Mouse (Mus musculus) MEL (cell line): Measurements from ENCODE around the gene Ccnyl1. TPM values are rescaled to one million over a fixed set of nuclear protein-coding genes. Genes with fewer than 3 reads are reported as not detected.
A peak's percentile ranks its signal among the peaks of the same experiment; 100 is the strongest.

Experiments used
- DNase-seq: peaks from one replicate; pipeline ENCODE4 v3.0.0; 2011; ENCODE audit warnings: low read depth, low spot score
- H3K27ac ChIP-seq: 2 replicates; pipeline ENCODE4 v1.5.1; 2012; ENCODE audit warnings: low read depth, mild to moderate bottlenecking, control low read depth, low read length, moderate library complexity; ENCODE audit not compliant: control insufficient read depth
- H3K27me3 ChIP-seq, 2 experiments: fragments of 150-350 bp in 1 of 2; sonication (generic) in 1 of 2; 2 replicates each; pipeline ENCODE4 v1.6.1; 2012; ENCODE audit warnings: low read length in 2 of 2, mild to moderate bottlenecking in 2 of 2, improper control_type of control experiment in 1 of 2, moderate library complexity in 1 of 2; ENCODE audit not compliant: insufficient read depth in 2 of 2, control insufficient read depth in 1 of 2
- H3K36me3 ChIP-seq, 2 experiments: 2 replicates each; pipeline ENCODE4 v1.6.1; 2012 to 2014; ENCODE audit warnings: low read length in 2 of 2, improper control_type of control experiment in 1 of 2, inconsistent platforms in 1 of 2, mild to moderate bottlenecking in 1 of 2; ENCODE audit not compliant: insufficient read depth in 2 of 2, control insufficient read depth in 1 of 2
- H3K4me1 ChIP-seq, 2 experiments: fragments of 150-350 bp in 1 of 2; sonication (generic) in 1 of 2; 2 replicates each; pipeline ENCODE4 v1.6.1; 2012; ENCODE audit warnings: low read length in 2 of 2, improper control_type of control experiment in 1 of 2, mild to moderate bottlenecking in 1 of 2; ENCODE audit not compliant: insufficient read depth in 2 of 2, control insufficient read depth in 1 of 2
- H3K4me3 ChIP-seq, 2 experiments: fragments of 150-350 bp in 1 of 2; sonication (generic) in 1 of 2; 2 replicates each; pipeline ENCODE4 v1.5.1; 2012; ENCODE audit warnings: low read depth in 2 of 2, low read length in 2 of 2, mild to moderate bottlenecking in 2 of 2, moderate library complexity in 2 of 2, control low read depth in 1 of 2, improper control_type of control experiment in 1 of 2; ENCODE audit not compliant: control insufficient read depth in 1 of 2, insufficient read depth in 1 of 2
- H3K79me2 ChIP-seq: 2 replicates; pipeline ENCODE4 v1.6.1; 2012; ENCODE audit warnings: mild to moderate bottlenecking, low read length, moderate library complexity; ENCODE audit not compliant: control insufficient read depth, poor library complexity, insufficient read depth
- H3K9ac ChIP-seq: 2 replicates; pipeline ENCODE4 v1.6.1; 2012; ENCODE audit warnings: low read depth, mild to moderate bottlenecking, control low read depth, low read length, moderate library complexity; ENCODE audit not compliant: control insufficient read depth, poor library complexity, severe bottlenecking
- H3K9me3 ChIP-seq: fragments of 150-350 bp; sonication (generic); replicated peaks from 2 replicates; pipeline ENCODE4 v1.6.1; 2012; ENCODE audit warnings: mild to moderate bottlenecking, low read length, improper control_type of control experiment, moderate library complexity; ENCODE audit not compliant: insufficient read depth
- CHD1 ChIP-seq: IDR thresholded peaks from 2 replicates; pipeline ENCODE4 v1.6.1; 2012; ENCODE audit warnings: low read depth, mild to moderate bottlenecking, inconsistent platforms, low read length, improper control_type of control experiment
- CHD2 ChIP-seq: IDR thresholded peaks from 2 replicates; pipeline ENCODE4 v1.6.1; 2011; ENCODE audit warnings: low read length, improper control_type of control experiment
- E2F4 ChIP-seq: IDR thresholded peaks from 2 replicates; pipeline ENCODE4 v1.6.1; 2011; ENCODE audit warnings: low read depth, low read length, improper control_type of control experiment, borderline replicate concordance
- ELF1 ChIP-seq: IDR thresholded peaks from 2 replicates; pipeline ENCODE4 v1.6.1; 2014; ENCODE audit warnings: low read depth, mild to moderate bottlenecking, inconsistent platforms, low read length, improper control_type of control experiment, moderate library complexity
- EP300 ChIP-seq, 2 experiments: IDR thresholded peaks; 2 replicates each; pipeline ENCODE4 v1.6.1; 2011; ENCODE audit warnings: improper control_type of control experiment in 2 of 2, low read length in 2 of 2, low read depth in 1 of 2, mild to moderate bottlenecking in 1 of 2
- GATA1 ChIP-seq: IDR thresholded peaks from 2 replicates; pipeline ENCODE4 v1.6.1; 2011; ENCODE audit warnings: low read depth, low read length, improper control_type of control experiment
- HCFC1 ChIP-seq: IDR thresholded peaks from 2 replicates; pipeline ENCODE4 v1.6.1; 2012; ENCODE audit warnings: low read depth, mild to moderate bottlenecking, inconsistent platforms, low read length, improper control_type of control experiment, moderate library complexity
- KAT2A ChIP-seq: conservative IDR thresholded peaks from 2 replicates; pipeline ENCODE4 v1.6.1; 2012; ENCODE audit warnings: low read depth, low read length, improper control_type of control experiment, inconsistent platforms
- MAFK ChIP-seq: IDR thresholded peaks from 2 replicates; pipeline ENCODE4 v1.6.1; 2011; ENCODE audit warnings: low read depth, mild to moderate bottlenecking, low read length, improper control_type of control experiment, borderline replicate concordance
- MAX ChIP-seq: IDR thresholded peaks from 2 replicates; pipeline ENCODE4 v1.6.1; 2011; ENCODE audit warnings: low read length, improper control_type of control experiment
- MAZ ChIP-seq: IDR thresholded peaks from 2 replicates; pipeline ENCODE4 v1.6.1; 2012; ENCODE audit warnings: low read depth, mild to moderate bottlenecking, inconsistent platforms, low read length, improper control_type of control experiment
- MXI1 ChIP-seq: IDR thresholded peaks from 2 replicates; pipeline ENCODE4 v1.6.1; 2011; ENCODE audit warnings: mild to moderate bottlenecking, low read depth, low read length, improper control_type of control experiment
- MYB ChIP-seq: IDR thresholded peaks from 2 replicates; pipeline ENCODE4 v1.6.1; 2011; ENCODE audit warnings: mild to moderate bottlenecking, low read depth, low read length, improper control_type of control experiment
- NELFE ChIP-seq: IDR thresholded peaks from 2 replicates; pipeline ENCODE4 v1.6.1; 2011; ENCODE audit warnings: low read depth, low read length, improper control_type of control experiment
- NRF1 ChIP-seq: IDR thresholded peaks from 2 replicates; pipeline ENCODE4 v1.6.1; 2014; ENCODE audit warnings: low read depth, mild to moderate bottlenecking, inconsistent platforms, low read length, improper control_type of control experiment, moderate library complexity; ENCODE audit not compliant: poor library complexity, insufficient read depth, severe bottlenecking
- POLR2A ChIP-seq, 2 experiments: IDR thresholded peaks; 2 replicates each; pipeline ENCODE4 v1.6.1; 2011 to 2012; ENCODE audit warnings: low read length in 2 of 2, mild to moderate bottlenecking in 2 of 2, control low read depth in 1 of 2, improper control_type of control experiment in 1 of 2, low read depth in 1 of 2, moderate library complexity in 1 of 2; ENCODE audit not compliant: control insufficient read depth in 1 of 2, insufficient read depth in 1 of 2, poor library complexity in 1 of 2
- POLR2AphosphoS5 ChIP-seq: IDR thresholded peaks from 2 replicates; pipeline ENCODE4 v1.6.1; 2012; ENCODE audit warnings: low read depth, borderline replicate concordance, mild to moderate bottlenecking, inconsistent platforms, low read length, moderate library complexity, mixed read lengths
- RAD21 ChIP-seq: IDR thresholded peaks from 2 replicates; pipeline ENCODE4 v1.6.1; 2011; ENCODE audit warnings: mild to moderate bottlenecking, low read depth, low read length, improper control_type of control experiment
- SIN3A ChIP-seq: IDR thresholded peaks from 2 replicates; pipeline ENCODE4 v1.6.1; 2012; ENCODE audit warnings: low read length, improper control_type of control experiment, inconsistent platforms
- SMC3 ChIP-seq: IDR thresholded peaks from 2 replicates; pipeline ENCODE4 v1.6.1; 2011; ENCODE audit warnings: low read depth, low read length, improper control_type of control experiment
- TAL1 ChIP-seq: IDR thresholded peaks from 2 replicates; pipeline ENCODE4 v1.6.1; 2012; ENCODE audit warnings: mild to moderate bottlenecking, inconsistent platforms, low read length, moderate library complexity, mixed read lengths
- TBP ChIP-seq: IDR thresholded peaks from 2 replicates; pipeline ENCODE4 v1.8.0; 2011; ENCODE audit warnings: low read depth, low read length, improper control_type of control experiment
- UBTF ChIP-seq: IDR thresholded peaks from 2 replicates; pipeline ENCODE4 v1.6.1; 2012; ENCODE audit warnings: low read depth, mild to moderate bottlenecking, inconsistent platforms, low read length, improper control_type of control experiment, moderate library complexity, borderline replicate concordance; ENCODE audit not compliant: insufficient read depth
- USF1 ChIP-seq: IDR thresholded peaks from 2 replicates; pipeline ENCODE4 v1.6.1; 2014; ENCODE audit warnings: low read depth, mild to moderate bottlenecking, inconsistent platforms, low read length, improper control_type of control experiment, moderate library complexity
- USF2 ChIP-seq, 2 experiments: IDR thresholded peaks; 2 replicates each; pipeline ENCODE4 v1.6.1; 2011 to 2012; ENCODE audit warnings: improper control_type of control experiment in 2 of 2, low read length in 2 of 2, borderline replicate concordance in 1 of 2, inconsistent platforms in 1 of 2, low read depth in 1 of 2, mild to moderate bottlenecking in 1 of 2; ENCODE audit not compliant: insufficient read depth in 1 of 2
- ZC3H11A ChIP-seq: IDR thresholded peaks from 2 replicates; pipeline ENCODE4 v1.6.1; 2012; ENCODE audit warnings: low read depth, mild to moderate bottlenecking, inconsistent platforms, low read length, improper control_type of control experiment
- polyA plus RNA-seq, 2 experiments: library from polyadenylated mRNA; stranded (reverse) in 1 of 2; unstranded in 1 of 2; fragments of >175 nt in 1 of 2; fragments of >200 nt in 1 of 2; gene quantifications; 2 replicates each; pipeline versions ENCODE4 v1.2.1 to v1.2.4; 2012; ENCODE audit warnings: low replicate concordance in 2 of 2, low read depth in 1 of 2; ENCODE audit not compliant: insufficient read length in 2 of 2, insufficient read depth in 1 of 2, missing spikeins in 1 of 2
- total RNA-seq: library from RNA; depleted of rRNA; stranded (reverse); fragments of 300-350 nt; gene quantifications from 2 replicates; pipeline ENCODE4 v1.2.3, GENCODE M21; 2012

The Ccnyl1 gene
- total and polyA plus RNA-seq, 3 experiments = 3.0 to 18.1 TPM; not detected in 1

DNA sequence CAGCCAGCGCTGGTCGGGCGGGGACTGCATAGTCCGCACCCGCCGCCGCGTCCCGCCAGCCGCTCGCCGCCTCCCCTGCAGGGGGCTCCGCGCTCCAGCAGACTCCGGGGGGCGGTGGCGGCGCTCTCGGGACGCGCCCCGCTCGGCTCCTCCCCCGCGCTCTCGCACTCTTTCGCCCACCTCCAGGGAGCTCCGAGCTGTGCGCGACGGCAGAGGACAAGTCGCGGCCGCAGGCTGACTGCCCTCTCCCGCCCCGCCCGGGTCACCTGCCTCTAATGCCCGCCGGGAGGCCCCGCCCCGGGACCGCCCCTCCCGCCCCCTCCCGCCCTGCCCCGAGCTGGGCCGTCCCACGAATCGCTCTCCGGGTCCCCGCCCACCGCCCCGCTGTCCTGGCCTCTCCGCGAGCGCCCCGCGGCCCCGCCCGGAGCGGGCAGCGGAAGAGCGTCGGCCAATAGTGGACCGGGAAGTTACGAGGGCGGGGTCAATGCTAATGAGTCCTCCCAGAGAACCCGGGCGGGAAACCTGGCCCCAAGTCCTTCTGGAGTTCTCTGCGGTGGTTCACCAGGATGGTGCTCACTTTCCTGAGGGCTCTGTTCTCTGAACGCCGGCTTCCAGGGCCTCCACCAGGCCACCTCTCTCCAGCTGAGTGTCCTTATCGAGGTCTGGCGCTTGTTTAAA is 47.4 kb downstream of the Ccnyl1 start, which contains the start of gene Fzd5 (continued):
- TF ChIP-seq NRF1 (no peak), POLR2A (IDR thresholded peaks at IDR 0.05; ENCODE audit: control insufficient read depth in 1 of 2, insufficient read depth in 1 of 2, low read depth in 1 of 2, low read length in 2 of 2, poor library complexity in 1 of 2) (peak; percentile 56 to 63; a peak in 3 of 4 replicates)

DNA sequence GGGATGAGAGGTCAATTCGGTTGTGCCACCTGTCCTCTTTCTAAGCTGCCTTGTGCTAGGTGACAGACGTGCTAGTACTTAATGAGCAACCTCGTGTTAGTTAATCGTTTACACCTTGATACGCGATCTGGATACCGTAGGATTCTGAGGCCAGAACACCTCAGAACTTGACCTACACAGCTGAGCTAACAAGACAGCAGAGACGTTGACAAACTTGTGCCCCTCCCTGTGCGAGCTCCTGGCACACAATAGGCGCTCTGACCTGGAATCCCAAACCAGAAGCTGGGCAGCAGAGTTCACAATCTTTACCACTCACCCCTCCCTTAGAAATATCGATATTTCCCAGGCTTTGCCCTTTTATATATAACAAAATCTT is 47.9 kb downstream of the Ccnyl1 start:
- peaks cover 5 to 16% of the 10 kb centered on the region in 2 experiments for H3K4me1 ChIP-seq
- peak overlapping the region; percentile 35 for H3K27ac ChIP-seq

DNA sequence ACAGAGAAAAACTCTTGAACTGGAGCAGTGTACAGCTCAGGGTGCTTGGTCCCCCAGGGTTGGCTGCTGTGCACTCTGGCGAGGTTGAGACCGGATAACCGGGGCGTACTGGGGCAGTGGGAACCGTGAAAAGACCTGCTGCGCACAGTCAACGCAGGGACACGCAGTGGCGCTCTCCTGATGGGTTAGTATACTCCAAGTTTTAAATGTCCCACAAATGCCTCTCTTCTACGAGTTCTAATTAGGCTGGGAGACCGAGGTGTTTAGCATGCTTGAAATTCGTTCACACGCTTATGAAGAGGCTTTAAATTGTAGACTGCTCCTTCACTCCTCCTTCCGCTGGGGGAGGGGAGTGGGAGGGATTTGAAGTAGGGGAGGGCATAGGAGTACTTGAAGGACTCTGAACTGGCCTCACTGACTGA is 48.4 kb downstream of the Ccnyl1 start:
- Histone ChIP-seq H3K4me3 (peak overlapping the region; percentile 73 to 77), H3K4me1 (peaks cover 2 to 12% of the 10 kb centered on the region in 2 experiments), H3K36me3 (peaks cover 0 to 6% of the 10 kb centered on the region in 2 experiments; a peak in 2 of 4 replicates), H3K27ac (peak overlapping the region; percentile 30; the same call in 1 of the 2 replicates), H3K27me3 (no peaks in the 10 kb centered on the region), H3K79me2 (no peaks in the 10 kb centered on the region; the same call in 1 of the 2 replicates), H3K9ac (peak overlapping the region; percentile 77), H3K9me3 (no peaks in the 10 kb centered on the region)
- no peak for TF ChIP-seq USF2 (IDR thresholded peaks at IDR 0.05; ENCODE audit: borderline replicate concordance in 1 of 2, insufficient read depth in 1 of 2, low read depth in 1 of 2, low read length in 2 of 2)
- TF ChIP-seq MAX = peak; percentile 50; the same call in 1 of the 2 replicates
- 0 out of 2 replicates have a peak, but pooled peaks have one; percentile 3 for TF ChIP-seq USF1
- TF ChIP-seq ELF1 = peak; percentile 41; the same call in 1 of the 2 replicates
- TF ChIP-seq E2F4 = 0 out of 2 replicates have a peak, but pooled peaks have one; percentile 33
- TF ChIP-seq NELFE = 0 out of 2 replicates have a peak, but pooled peaks have one; percentile 19
- no peak for TF ChIP-seq TAL1
- TF ChIP-seq POLR2A (IDR thresholded peaks at IDR 0.05; ENCODE audit: control insufficient read depth in 1 of 2, insufficient read depth in 1 of 2, low read depth in 1 of 2, low read length in 2 of 2, poor library complexity in 1 of 2) = peak in 1 of 2 experiments; percentile 42; a peak in 1 of 4 replicates
- peak; percentile 82 for TF ChIP-seq SIN3A
- TF ChIP-seq RAD21 = no peak; the same call in 1 of the 2 replicates
- TF ChIP-seq SMC3 = peak; percentile 15; the same call in 1 of the 2 replicates
- TF ChIP-seq TBP = peak; percentile 79
- 0 out of 2 replicates have a peak, but pooled peaks have one; percentile 8 for TF ChIP-seq ZC3H11A
- peak; percentile 43 for TF ChIP-seq HCFC1
- TF ChIP-seq EP300 (IDR thresholded peaks at IDR 0.05; ENCODE audit: low read depth in 1 of 2, low read length in 2 of 2) = no peak
- peak; percentile 21; the same call in 1 of the 2 replicates for TF ChIP-seq CHD2
- peak; percentile 86 for TF ChIP-seq MXI1
- peak; percentile 64 for TF ChIP-seq MAZ
- TF ChIP-seq CHD1 = no peak
- DNase-seq = peak; percentile 89

More for the DNA sequence above, 47.9 kb downstream of the Ccnyl1 start:
- Histone ChIP-seq H3K9me3 (no peaks in the 10 kb centered on the region), H3K36me3 (peaks cover 0 to 8% of the 10 kb centered on the region in 2 experiments; a peak in 2 of 4 replicates), H3K79me2 (no peaks in the 10 kb centered on the region; the same call in 1 of the 2 replicates), H3K27me3 (no peaks in the 10 kb centered on the region), H3K9ac (peak overlapping the region; percentile 77), H3K4me3 (peak overlapping the region; percentile 73 to 77)
- DNase-seq = no peak
- TF ChIP-seq KAT2A (no peak), POLR2AphosphoS5 (no peak), USF2 (IDR thresholded peaks at IDR 0.05; ENCODE audit: borderline replicate concordance in 1 of 2, insufficient read depth in 1 of 2, low read depth in 1 of 2, low read length in 2 of 2) (no peak), POLR2A (IDR thresholded peaks at IDR 0.05; ENCODE audit: control insufficient read depth in 1 of 2, insufficient read depth in 1 of 2, low read depth in 1 of 2, low read length in 2 of 2, poor library complexity in 1 of 2) (no peak), GATA1 (no peak), MAZ (no peak), RAD21 (no peak), MAFK (no peak), UBTF (no peak), HCFC1 (no peak), EP300 (IDR thresholded peaks at IDR 0.05; ENCODE audit: low read depth in 1 of 2, low read length in 2 of 2) (no peak), SIN3A (no peak), MYB (no peak), TAL1 (no peak), ELF1 (no peak), CHD2 (no peak)
